Mouse (Mus musculus): ENCODE data around the gene Scfd2.

Gene Scfd2

GRCm38 (mm10) chr5:74273313-74273712 lies 258.2 kb downstream of the Scfd2 start:
- CTCF ChIA-PET = interaction anchor here in 1 of 4 experiments (1.1 to 1.3 kb wide), 2 partner anchors 10 to 409 kb away, joined by 3 read pairs; no protein-coding TSS in a partner anchor
- POLR2A ChIA-PET = interaction anchor here in 2 of 4 experiments (0.6 to 1.5 kb wide), 2 partner anchors 180 to 575 kb away, joined by 3 to 4 read pairs; no protein-coding TSS in a partner anchor

GRCm38 (mm10) chr5:74267736-74268369 lies 263.7 kb downstream of the Scfd2 start:
- CTCF ChIA-PET = interaction anchor here in 2 of 4 experiments (0.5 to 1.1 kb wide), 2 partner anchors 10 kb away, joined by 3 to 4 read pairs; no protein-coding TSS in a partner anchor
- POLR2A ChIA-PET = interaction anchor here in 2 of 4 experiments (0.9 to 1.1 kb wide), 3 partner anchors 30 to 274 kb away, joined by 3 to 4 read pairs (median 3); no protein-coding TSS in a partner anchor

GRCm38 (mm10) chr5:74267196-74267595 lies 264.4 kb downstream of the Scfd2 start:
- POLR2A ChIA-PET = interaction anchor here in 2 of 4 experiments (0.9 to 3.2 kb wide), 4 partner anchors 31 to 274 kb away, joined by 3 to 15 read pairs (median 4); no protein-coding TSS in a partner anchor
- CTCF ChIA-PET = interaction anchor here in 1 of 4 experiments (1.0 to 1.1 kb wide), 2 partner anchors 11 to 17 kb away, joined by 3 to 4 read pairs; no protein-coding TSS in a partner anchor

GRCm38 (mm10) chr5:74266476-74266819 lies 265.1 kb downstream of the Scfd2 start:
- POLR2A ChIA-PET = interaction anchor here in 2 of 4 experiments (0.8 to 3.2 kb wide), 4 partner anchors 66 to 174 kb away, joined by 3 to 15 read pairs (median 6); no protein-coding TSS in a partner anchor
- CTCF ChIA-PET = interaction anchor here in 1 of 4 experiments (1.0 to 1.1 kb wide), 2 partner anchors 11 to 17 kb away, joined by 3 to 4 read pairs; no protein-coding TSS in a partner anchor

- CTCF ChIA-PET = interaction anchor here (0.6 to 1.9 kb wide), 9 partner anchors 9 to 519 kb away, joined by 3 to 7 read pairs (median 3); no protein-coding TSS in a partner anchor
- POLR2A ChIA-PET = interaction anchor here in 3 of 4 experiments (0.6 to 3.2 kb wide), 13 partner anchors 12 to 1383 kb away, joined by 3 to 15 read pairs (median 4); no protein-coding TSS in a partner anchor
Observed at GRCm38 (mm10) chr5:74265601-74266475, 265.7 kb downstream of the Scfd2 start.

- POLR2A ChIA-PET = interaction anchor here in 3 of 4 experiments (0.6 to 3.2 kb wide), 14 partner anchors 12 to 306 kb away, joined by 3 to 15 read pairs (median 4); no protein-coding TSS in a partner anchor
- CTCF ChIA-PET = interaction anchor here (0.6 to 1.9 kb wide), 8 partner anchors 8 to 518 kb away, joined by 3 to 14 read pairs (median 4); no protein-coding TSS in a partner anchor
Observed at GRCm38 (mm10) chr5:74265151-74265550, 266.4 kb downstream of the Scfd2 start.

GRCm38 (mm10) chr5:74264541-74264940 lies 267.0 kb downstream of the Scfd2 start:
- ChIA-PET POLR2A (interaction anchor here in 2 of 4 experiments (0.6 to 3.2 kb wide), 14 partner anchors 11 to 305 kb away, joined by 3 to 15 read pairs (median 4); no protein-coding TSS in a partner anchor), CTCF (interaction anchor here in 2 of 4 experiments (0.7 to 1.9 kb wide), 3 partner anchors 13 to 293 kb away, joined by 7 to 14 read pairs (median 7); no protein-coding TSS in a partner anchor)

- CTCF ChIA-PET = no interaction called here
- POLR2A ChIA-PET = interaction anchor here in 1 of 4 experiments (1.2 kb wide), 1 partner anchor 168 kb away, joined by 5 read pairs; no protein-coding TSS in a partner anchor
Observed at GRCm38 (mm10) chr5:74261016-74261415, 270.5 kb downstream of the Scfd2 start.

- ChIA-PET CTCF (no interaction called here), POLR2A (interaction anchor here in 1 of 4 experiments (0.6 kb wide), 1 partner anchor 443 kb away, joined by 4 read pairs; no protein-coding TSS in a partner anchor)
Observed at GRCm38 (mm10) chr5:74260378-74260809, 271.2 kb downstream of the Scfd2 start.

- POLR2A ChIA-PET = interaction anchor here in 1 of 4 experiments (1.1 kb wide), 1 partner anchor 130 kb away, joined by 3 read pairs; no protein-coding TSS in a partner anchor
- CTCF ChIA-PET = no interaction called here
Observed at GRCm38 (mm10) chr5:74256705-74257104, 274.9 kb downstream of the Scfd2 start.

- ChIA-PET POLR2A (interaction anchor here in 2 of 4 experiments (0.6 to 1.5 kb wide), 3 partner anchors 10 to 371 kb away, joined by 3 to 4 read pairs (median 4); no protein-coding TSS in a partner anchor), CTCF (interaction anchor here in 2 of 4 experiments (0.6 to 1.2 kb wide), 3 partner anchors 23 to 561 kb away, joined by 3 to 4 read pairs (median 4); no protein-coding TSS in a partner anchor)
Observed at GRCm38 (mm10) chr5:74254996-74255395, 276.6 kb downstream of the Scfd2 start.

GRCm38 (mm10) chr5:74253724-74254328 lies 277.7 kb downstream of the Scfd2 start:
- CTCF ChIA-PET = interaction anchor here in 2 of 4 experiments (0.6 to 1.2 kb wide), 2 partner anchors 38 to 240 kb away, joined by 4 to 5 read pairs; no protein-coding TSS in a partner anchor
- POLR2A ChIA-PET = interaction anchor here in 3 of 4 experiments (0.6 to 1.8 kb wide), 3 partner anchors 11 to 159 kb away, joined by 3 to 5 read pairs (median 3); no protein-coding TSS in a partner anchor

- ChIA-PET CTCF (interaction anchor here in 2 of 4 experiments (0.6 to 1.0 kb wide), 3 partner anchors 227 to 388 kb away, joined by 3 read pairs; no protein-coding TSS in a partner anchor), POLR2A (interaction anchor here in 1 of 4 experiments (1.8 kb wide), 1 partner anchor 12 kb away, joined by 5 read pairs; no protein-coding TSS in a partner anchor)
Observed at GRCm38 (mm10) chr5:74252672-74253286, 278.8 kb downstream of the Scfd2 start.

- ChIA-PET CTCF (no interaction called here), POLR2A (interaction anchor here in 3 of 4 experiments (0.6 to 1.0 kb wide), 5 partner anchors 14 to 184 kb away, joined by 3 to 4 read pairs (median 3); no protein-coding TSS in a partner anchor)
Observed at GRCm38 (mm10) chr5:74250947-74251346, 280.6 kb downstream of the Scfd2 start.

GRCm38 (mm10) chr5:74250308-74250707 lies 281.3 kb downstream of the Scfd2 start:
- POLR2A ChIA-PET = interaction anchor here in 3 of 4 experiments (0.6 to 1.0 kb wide), 3 partner anchors 48 to 63 kb away, joined by 3 to 8 read pairs (median 4); no protein-coding TSS in a partner anchor

GRCm38 (mm10) chr5:74249794-74250193 lies 281.8 kb downstream of the Scfd2 start:
- ChIA-PET POLR2A (interaction anchor here in 3 of 4 experiments (0.6 to 1.0 kb wide), 4 partner anchors 48 to 157 kb away, joined by 3 to 8 read pairs (median 6); no protein-coding TSS in a partner anchor), CTCF (no interaction called here)

More at GRCm38 (mm10) chr5:74250308-74250707, 281.3 kb downstream of the Scfd2 start:
- CTCF ChIA-PET = no interaction called here

- ChIA-PET POLR2A (interaction anchor here in 1 of 4 experiments (0.5 kb wide), 1 partner anchor 550 kb away, joined by 4 read pairs; no protein-coding TSS in a partner anchor), CTCF (no interaction called here)
Observed at GRCm38 (mm10) chr5:74246971-74247370, 284.6 kb downstream of the Scfd2 start.

All from embryonic stem cell, embryonic (primary cell).